Mouse (Mus musculus) ES-E14 (cell line): ENCODE data around the gene Cmtr1.

Source experiments
- MAFK ChIP-seq: IDR thresholded peaks from 2 replicates; pipeline ENCODE4 v1.6.1; 2014; ENCODE audit warnings: mild to moderate bottlenecking, low read depth, low read length, inconsistent platforms; ENCODE audit not compliant: insufficient read depth
- ZC3H11A ChIP-seq: IDR thresholded peaks from 2 replicates; pipeline ENCODE4 v1.6.1; 2012; ENCODE audit warnings: low read depth, mild to moderate bottlenecking, inconsistent platforms, low read length, borderline replicate concordance
- ZNF384 ChIP-seq: IDR thresholded peaks from 2 replicates; pipeline ENCODE4 v1.6.1; 2012; ENCODE audit warnings: low read depth, low read length, inconsistent platforms

DNA sequence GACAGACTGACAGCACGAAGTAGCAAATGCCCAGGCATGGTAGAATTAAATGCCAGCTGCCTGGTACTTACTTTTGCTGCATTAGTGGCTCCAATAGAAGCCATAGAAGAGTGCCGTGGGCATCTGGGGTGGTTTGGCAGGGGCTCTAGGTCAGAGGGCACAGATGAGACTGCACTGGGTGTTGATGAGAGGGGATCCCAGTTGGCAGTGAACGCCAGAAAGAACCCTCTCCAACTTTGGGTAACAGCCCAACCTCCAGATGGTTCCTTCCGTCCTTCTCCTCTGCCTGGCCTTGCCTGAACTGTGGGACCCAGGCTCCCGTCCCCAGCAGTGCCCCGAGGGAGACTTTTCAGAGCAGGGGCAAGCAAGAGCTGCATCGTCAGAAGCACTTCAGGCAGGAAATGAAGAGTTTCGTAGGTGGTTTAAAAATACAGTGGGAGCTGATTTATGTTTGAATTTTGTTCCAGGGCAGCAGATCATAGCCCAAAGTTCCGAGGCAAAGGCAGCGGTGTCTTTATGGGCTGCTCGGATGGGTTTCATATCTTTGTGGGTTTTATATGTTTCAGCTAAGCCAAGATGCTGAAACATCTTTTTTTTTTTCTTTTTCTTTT, 60.5 kb downstream of the Cmtr1 start:
- TF ChIP-seq ZC3H11A = no peak
- TF ChIP-seq MAFK = no peak
- no peak for TF ChIP-seq ZNF384
